Mouse (Mus musculus) testis, adult 2 months (tissue): ENCODE data around the gene Cryba1. TPM values are rescaled to one million over a fixed set of nuclear protein-coding genes. Genes with fewer than 3 reads are reported as not detected.

Source experiments
- H3K27ac ChIP-seq: fragments of 200-500 bp; 2 replicates; pipeline ENCODE4 v1.5.1; 2012; ENCODE audit warnings: low read depth, low read length; ENCODE audit not compliant: control insufficient read depth, insufficient read depth
- H3K27me3 ChIP-seq: fragments of 200-500 bp; 2 replicates; pipeline ENCODE4 v1.6.1; 2012; ENCODE audit warnings: mild to moderate bottlenecking, low read length, moderate library complexity; ENCODE audit not compliant: control insufficient read depth, insufficient read depth
- H3K36me3 ChIP-seq: fragments of 200-500 bp; 2 replicates; pipeline ENCODE4 v1.6.1; 2012; ENCODE audit warnings: mild to moderate bottlenecking, low read length; ENCODE audit not compliant: control insufficient read depth, insufficient read depth
- H3K4me1 ChIP-seq: fragments of 200-500 bp; 2 replicates; pipeline ENCODE4 v1.6.1; 2012; ENCODE audit warnings: low read length; ENCODE audit not compliant: control insufficient read depth, insufficient read depth
- H3K4me3 ChIP-seq: fragments of 200-500 bp; 2 replicates; pipeline ENCODE4 v1.5.1; 2012; ENCODE audit warnings: low read depth, mild to moderate bottlenecking, low read length, moderate library complexity, mixed read lengths; ENCODE audit not compliant: control insufficient read depth
- CTCF ChIP-seq: fragments of 200-500 bp; IDR thresholded peaks from 2 replicates; pipeline ENCODE4 v1.5.1; 2012; ENCODE audit warnings: low read depth, mild to moderate bottlenecking, inconsistent platforms, low read length, moderate library complexity; ENCODE audit not compliant: control insufficient read depth, insufficient read depth, insufficient replicate concordance
- POLR2A ChIP-seq: fragments of 200-500 bp; IDR thresholded peaks from 2 replicates; pipeline ENCODE4 v1.6.1; 2012; ENCODE audit warnings: low read depth, mild to moderate bottlenecking, inconsistent platforms, low read length, moderate library complexity; ENCODE audit not compliant: control insufficient read depth
- polyA plus RNA-seq: library from polyadenylated mRNA; depleted of rRNA; stranded (reverse); fragments of >200 nt; gene quantifications from 2 replicates; pipeline ENCODE4 v1.2.3, GENCODE M21; 2012; rRNA removed

Cryba1 gene
- not detected in 2 replicates for polyA plus RNA-seq

DNA sequence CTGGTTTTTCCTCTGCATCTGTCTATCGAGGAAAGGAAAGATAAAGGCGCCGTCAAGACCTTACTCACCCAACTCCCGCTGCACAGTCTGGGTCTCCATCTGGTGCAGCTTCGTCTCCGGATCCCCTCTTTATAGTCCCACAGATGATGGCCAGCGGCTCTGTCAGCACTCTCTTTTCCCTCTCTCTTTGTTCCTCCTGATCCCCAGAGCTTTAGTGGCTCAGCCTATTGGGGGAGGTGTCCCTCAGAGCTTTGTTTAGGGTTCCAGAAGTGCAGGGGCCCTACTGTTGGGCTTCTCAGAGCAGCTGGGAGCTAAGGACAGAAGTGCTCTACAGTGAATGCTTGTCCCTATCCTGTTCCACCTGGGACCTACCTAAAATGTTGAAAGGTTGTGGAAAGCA lies at the start of gene Cryba1:
Gene Cryba1, minus strand, starts transcription at position 101 of the 400 bp plus-strand sequence.
- no peaks in the 10 kb centered on the region for H3K4me1 ChIP-seq
- no peaks in the 10 kb centered on the region for H3K36me3 ChIP-seq
- no peaks in the 10 kb centered on the region for H3K27me3 ChIP-seq
- TF ChIP-seq POLR2A (no peak), CTCF (no peak)
- H3K27ac ChIP-seq: no peak within 1 kb of the TSS
- no peak within 1 kb of the TSS for H3K4me3 ChIP-seq

DNA sequence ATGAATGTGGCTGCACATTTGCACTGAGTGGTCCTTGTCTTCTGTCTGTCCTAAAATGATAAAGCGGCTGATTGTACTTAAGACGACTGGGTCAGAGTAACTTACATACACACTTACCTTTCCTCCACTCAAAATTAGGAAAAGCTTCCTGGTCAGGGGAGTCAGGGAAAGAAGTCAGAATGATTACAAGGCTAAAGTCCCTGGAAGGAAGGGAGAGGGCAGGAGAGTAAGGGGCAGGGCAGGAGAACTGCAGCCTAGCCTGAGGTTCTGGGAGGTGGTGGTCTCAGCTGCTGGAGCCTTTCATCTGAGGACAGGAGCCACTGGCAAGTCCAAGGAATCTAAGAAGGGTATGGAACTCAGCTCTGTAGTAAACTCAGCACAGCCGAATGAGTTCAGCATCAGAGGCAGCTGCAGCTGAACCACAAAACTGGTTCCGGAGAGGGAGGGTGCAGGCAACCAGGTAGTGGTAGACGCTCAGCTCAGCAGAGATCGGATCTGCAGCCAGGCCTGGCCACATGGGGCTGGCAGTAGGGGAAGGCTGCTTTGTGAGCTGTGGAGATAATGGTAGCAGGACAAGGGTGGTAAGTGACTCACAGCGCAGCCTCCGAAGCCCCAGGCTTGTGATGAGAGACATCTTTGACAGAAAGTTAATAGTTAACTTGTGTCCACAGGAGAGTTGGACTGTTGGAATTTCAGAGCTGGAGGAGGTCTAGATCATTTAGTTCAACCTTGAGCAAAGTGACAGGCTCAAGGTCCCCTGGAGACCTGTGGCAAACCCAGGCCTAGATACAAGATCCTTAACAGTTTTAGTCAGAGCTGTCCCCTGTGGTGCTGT lies 47.0 kb upstream of the Cryba1 start:
- no peak overlapping the region for H3K27ac ChIP-seq
- H3K27me3 ChIP-seq: no peaks in the 10 kb centered on the region
- TF ChIP-seq POLR2A: no peak
- no peak for TF ChIP-seq CTCF

DNA sequence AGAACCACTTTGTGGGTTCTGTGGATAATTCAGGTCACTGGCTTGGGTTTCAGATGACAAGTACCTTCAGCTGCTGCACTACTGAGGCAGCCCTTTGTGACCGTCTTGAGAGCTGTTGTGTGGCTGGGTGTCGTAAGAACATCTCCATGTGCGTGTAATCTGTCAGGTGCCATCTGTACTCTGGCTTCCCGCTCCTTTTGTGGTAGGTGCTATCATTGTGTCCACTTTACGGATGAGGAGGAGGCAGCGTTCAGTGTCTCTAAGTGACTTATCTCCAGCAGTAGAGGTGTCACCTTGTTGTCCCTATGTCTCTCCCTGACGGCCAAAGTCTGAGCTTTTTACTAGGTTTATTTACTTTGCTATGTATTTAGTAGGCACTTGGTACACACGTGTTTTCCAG lies 45.3 kb upstream of the Cryba1 start:
- H3K4me1 ChIP-seq: peaks cover 8% of the 10 kb centered on the region
- H3K27me3 ChIP-seq: no peaks in the 10 kb centered on the region

More for the DNA sequence above, 47.0 kb upstream of the Cryba1 start:
- Histone ChIP-seq H3K36me3 (no peaks in the 10 kb centered on the region), H3K4me3 (no peak overlapping the region), H3K4me1 (peaks cover 8% of the 10 kb centered on the region)

DNA sequence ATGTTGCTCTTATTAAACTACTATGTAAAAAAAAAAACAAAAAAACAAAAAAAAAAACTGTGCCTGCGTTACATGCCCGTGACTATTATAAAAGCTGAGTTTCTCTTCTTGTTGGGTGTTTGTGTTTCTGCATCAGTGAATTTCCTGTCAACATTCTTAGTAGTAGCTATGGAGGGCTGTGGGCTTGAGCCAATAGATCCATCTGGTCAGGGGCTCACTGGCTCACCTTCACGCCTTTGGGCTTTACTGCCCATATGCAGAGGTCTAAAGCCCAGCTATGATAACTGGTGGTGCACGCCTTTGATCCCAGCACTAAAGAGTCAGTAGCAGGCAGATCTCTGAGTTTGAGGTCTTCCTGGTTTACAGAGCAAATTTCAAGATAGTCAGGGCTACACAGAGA lies 44.4 kb upstream of the Cryba1 start:
- Histone ChIP-seq H3K27me3 (no peaks in the 10 kb centered on the region), H3K4me1 (peaks cover 13% of the 10 kb centered on the region), H3K27ac (no peak overlapping the region), H3K4me3 (no peak overlapping the region), H3K36me3 (no peaks in the 10 kb centered on the region)
- no peak for TF ChIP-seq POLR2A
- TF ChIP-seq CTCF: no peak

More for the DNA sequence above, 45.3 kb upstream of the Cryba1 start:
- Histone ChIP-seq H3K4me3 (no peak overlapping the region), H3K27ac (no peak overlapping the region), H3K36me3 (no peaks in the 10 kb centered on the region)
- no peak for TF ChIP-seq CTCF
- no peak for TF ChIP-seq POLR2A

DNA sequence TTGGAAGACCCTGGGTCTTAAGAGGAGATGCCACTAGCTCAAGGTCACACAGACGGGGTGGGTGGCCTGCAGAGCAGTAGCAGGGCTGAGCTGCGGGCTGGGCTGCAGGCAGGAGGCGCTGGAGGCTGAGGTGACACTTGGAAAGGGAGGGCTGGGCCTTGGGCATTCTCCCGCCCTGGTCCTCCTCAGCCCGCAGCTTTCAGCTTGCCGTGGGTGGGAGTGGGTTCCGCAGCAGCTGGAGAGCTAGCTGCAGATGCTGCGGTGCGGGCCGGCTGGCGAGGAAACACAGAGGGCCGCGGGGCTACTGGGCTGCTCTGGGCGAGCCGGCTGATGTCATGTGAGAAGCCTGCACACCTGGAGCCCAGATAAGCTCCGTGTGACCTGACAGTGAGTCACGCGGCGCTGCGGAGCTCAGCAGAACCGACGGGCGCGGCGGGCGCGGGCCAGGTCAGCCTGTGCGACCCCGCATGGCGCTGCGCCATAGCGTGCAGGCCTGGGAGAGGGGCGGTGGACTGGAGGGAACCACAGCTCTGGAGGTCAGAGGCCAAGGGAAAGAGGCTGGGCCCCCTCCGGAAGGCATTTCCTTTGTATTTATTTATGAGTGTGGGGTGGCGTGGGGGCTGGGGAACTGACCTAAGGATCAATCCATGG lies 41.4 kb upstream of the Cryba1 start:
- Histone ChIP-seq H3K4me1 (peaks cover 30% of the 10 kb centered on the region), H3K27ac (no peak overlapping the region)

DNA sequence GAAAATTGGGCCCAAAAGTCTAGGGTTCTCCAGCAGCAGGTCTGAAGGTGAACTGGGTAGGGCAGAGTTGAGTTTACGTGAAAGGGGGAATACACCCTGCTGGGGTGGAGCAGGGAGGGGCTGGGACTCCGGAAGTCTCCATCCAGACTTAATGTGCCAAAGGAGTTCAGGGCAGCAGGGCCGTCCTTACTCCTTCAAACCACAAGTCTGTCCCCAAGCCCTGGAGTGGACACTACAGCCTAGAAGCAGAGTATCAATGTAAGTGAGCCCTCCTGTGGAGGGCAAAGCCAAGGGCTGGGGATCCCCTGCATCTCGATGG lies 40.3 kb upstream of the Cryba1 start:
- Histone ChIP-seq H3K27me3 (no peaks in the 10 kb centered on the region), H3K36me3 (no peaks in the 10 kb centered on the region), H3K4me3 (peak overlapping the region; percentile 56), H3K4me1 (peaks cover 30% of the 10 kb centered on the region), H3K27ac (no peak overlapping the region)
- TF ChIP-seq POLR2A: no peak
- TF ChIP-seq CTCF: no peak

More for the DNA sequence above, 41.4 kb upstream of the Cryba1 start:
- Histone ChIP-seq H3K36me3 (no peaks in the 10 kb centered on the region), H3K27me3 (no peaks in the 10 kb centered on the region), H3K4me3 (peak overlapping the region; percentile 53)
- TF ChIP-seq POLR2A: no peak
- no peak for TF ChIP-seq CTCF

DNA sequence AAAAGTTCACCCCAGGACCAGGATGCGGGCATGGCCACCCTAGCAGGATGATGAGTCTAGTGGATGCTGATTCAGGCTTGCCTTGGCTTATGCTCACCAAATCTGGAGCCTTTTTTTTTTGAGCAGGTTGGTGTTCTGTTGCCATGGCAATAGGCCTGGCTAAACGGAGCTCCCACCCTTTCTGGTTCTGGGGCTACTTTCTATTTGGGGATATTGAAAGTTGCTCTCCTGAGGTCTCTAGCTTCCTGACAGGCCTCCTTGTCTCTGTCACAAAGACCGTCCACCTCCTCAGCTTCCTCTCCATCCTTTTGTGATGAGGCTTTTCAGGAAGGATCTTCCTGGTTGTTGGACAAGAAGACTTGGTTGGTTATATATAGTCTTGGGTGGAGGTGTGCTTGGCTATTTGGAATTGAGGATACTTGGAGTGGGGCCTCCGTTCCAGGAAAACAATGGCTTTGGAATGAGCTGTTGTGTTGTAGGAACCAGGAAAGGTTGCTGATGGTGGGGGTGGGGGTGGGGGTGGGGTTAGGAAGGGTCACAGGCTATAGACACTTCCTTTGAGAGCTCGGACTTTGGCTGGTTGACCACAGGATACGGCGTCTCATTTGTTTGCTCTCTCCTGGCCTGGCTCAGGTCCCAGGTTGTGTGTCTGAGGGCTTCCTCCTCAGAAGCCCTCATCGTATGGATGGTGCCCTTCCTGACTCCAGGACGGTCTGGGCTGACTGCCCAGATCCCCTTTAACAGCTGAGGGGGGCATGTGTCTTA lies 39.8 kb upstream of the Cryba1 start:
- Histone ChIP-seq H3K27me3 (no peaks in the 10 kb centered on the region), H3K27ac (no peak overlapping the region), H3K36me3 (no peaks in the 10 kb centered on the region), H3K4me3 (peak overlapping the region; percentile 94), H3K4me1 (peaks cover 30% of the 10 kb centered on the region)
- no peak for TF ChIP-seq CTCF
- no peak for TF ChIP-seq POLR2A
